Mouse (Mus musculus): Measurements from ENCODE around the gene Gm49027. TPM values are rescaled to one million over a fixed set of nuclear protein-coding genes. Genes with fewer than 3 reads are reported as not detected.
"Not testable (repeated sequence)": the region's sequence is repeated elsewhere in the genome, so short reads cannot be mapped to it uniquely, and the experiment has no call there.

Gm49027 gene
- total RNA-seq, 2 experiments from 2014 or later: 7.0 to 7.7 TPM

GRCm38 (mm10) chr5:123524393-123524750, 916 bp downstream of the Gm49027 start:
- peak; percentile 27 for TF ChIP-seq CTCF (IDR thresholded peaks at IDR 0.05)
- H3K27ac ChIP-seq: no peak overlapping the region; the same call in 1 of the 2 replicates
- DNase-seq (ENCODE audit: extremely low spot score in 1 of 2, low spot score in 2 of 2): no peak
- peak overlapping the region; percentile 89 for H3K4me3 ChIP-seq
- intact Hi-C loops (cut with DNase I): no loop called here

- no peak for TF ChIP-seq CTCF (IDR thresholded peaks at IDR 0.05)
- peak within 1 kb of the TSS; percentile 71 for H3K27ac ChIP-seq
- H3K4me3 ChIP-seq: peak within 1 kb of the TSS; percentile 89
- intact Hi-C loops (cut with DNase I): no loop called here
- peak; percentile 97 to 98 for DNase-seq (ENCODE audit: extremely low spot score in 1 of 2, low spot score in 2 of 2)
These were observed 1.4 kb downstream of the Gm49027 start, which contains the start of gene Diablo for GRCm38 (mm10) chr5:123523692-123524392. Gene Diablo (minus strand): TSS chr5:123524176.

- Histone ChIP-seq H3K4me3 (no peak overlapping the region), H3K27ac (no peak overlapping the region)
- TF ChIP-seq CTCF (IDR thresholded peaks at IDR 0.05): no peak
- intact Hi-C loops (cut with DNase I): no loop called here
- DNase-seq (ENCODE audit: extremely low spot score in 1 of 2, low spot score in 2 of 2): no peak
These were observed 3.1 kb downstream of the Gm49027 start for GRCm38 (mm10) chr5:123522166-123522565.

GRCm38 (mm10) chr5:123521621-123522020, 3.7 kb downstream of the Gm49027 start:
- intact Hi-C loops (cut with DNase I): no loop called here
- DNase-seq (ENCODE audit: extremely low spot score in 1 of 2, low spot score in 2 of 2): no peak
- TF ChIP-seq CTCF (IDR thresholded peaks at IDR 0.05): no peak
- Histone ChIP-seq H3K4me3 (no peak overlapping the region), H3K27ac (no peak overlapping the region)

- Histone ChIP-seq H3K4me3 (no peak overlapping the region), H3K27ac (no peak overlapping the region)
- intact Hi-C loops (cut with DNase I): no loop called here
- no peak for DNase-seq (ENCODE audit: extremely low spot score in 1 of 2, low spot score in 2 of 2)
- no peak for TF ChIP-seq CTCF (IDR thresholded peaks at IDR 0.05)
These were observed 4.6 kb downstream of the Gm49027 start for GRCm38 (mm10) chr5:123520666-123521065.

GRCm38 (mm10) chr5:123514871-123515270, 10.4 kb downstream of the Gm49027 start:
- intact Hi-C loops (cut with DNase I): no loop called here
- TF ChIP-seq CTCF (IDR thresholded peaks at IDR 0.05): no peak
- DNase-seq (ENCODE audit: extremely low spot score in 1 of 2, low spot score in 2 of 2): no peak

GRCm38 (mm10) chr5:123512102-123512501, 13.2 kb downstream of the Gm49027 start:
- no peak for DNase-seq (ENCODE audit: extremely low spot score in 1 of 2, low spot score in 2 of 2)
- TF ChIP-seq CTCF (IDR thresholded peaks at IDR 0.05): no peak
- Histone ChIP-seq H3K4me3 (no peak overlapping the region), H3K27ac (no peak overlapping the region)
- intact Hi-C loops (cut with DNase I): no loop called here

More at GRCm38 (mm10) chr5:123514871-123515270, 10.4 kb downstream of the Gm49027 start:
- H3K27ac ChIP-seq: no peak overlapping the region
- H3K4me3 ChIP-seq: no peak overlapping the region

- H3K4me3 ChIP-seq; intact Hi-C loops (cut with DNase I); H3K27ac ChIP-seq; DNase-seq (ENCODE audit: extremely low spot score in 1 of 2, low spot score in 2 of 2): not testable (repeated sequence)
These were observed 13.9 kb downstream of the Gm49027 start for GRCm38 (mm10) chr5:123511426-123511825.

- no peak for TF ChIP-seq CTCF (IDR thresholded peaks at IDR 0.05)
- no peak within 1 kb of the TSS for H3K27ac ChIP-seq
- DNase-seq (ENCODE audit: extremely low spot score in 1 of 2, low spot score in 2 of 2): no peak
- H3K4me3 ChIP-seq: no peak within 1 kb of the TSS
- intact Hi-C loops (cut with DNase I): no loop called here
These were observed 15.1 kb downstream of the Gm49027 start, which contains the start of gene B3gnt4 for GRCm38 (mm10) chr5:123510160-123510559. Gene B3gnt4 (plus strand): TSS chr5:123510460.

- Histone ChIP-seq H3K4me3 (peak overlapping the region; percentile 57), H3K27ac (no peak overlapping the region)
- DNase-seq (ENCODE audit: extremely low spot score in 1 of 2, low spot score in 2 of 2): no peak
- TF ChIP-seq CTCF (IDR thresholded peaks at IDR 0.05): no peak
- intact Hi-C loops (cut with DNase I): no loop called here
These were observed 16.4 kb downstream of the Gm49027 start for GRCm38 (mm10) chr5:123508921-123509320.

- H3K27ac ChIP-seq: no peak overlapping the region
- peak; percentile 21 for TF ChIP-seq CTCF (IDR thresholded peaks at IDR 0.05)
- peak; percentile 74 to 81 for DNase-seq (ENCODE audit: extremely low spot score in 1 of 2, low spot score in 2 of 2)
- intact Hi-C loops (cut with DNase I): no loop called here
- peak overlapping the region; percentile 57 for H3K4me3 ChIP-seq
These were observed 17.2 kb downstream of the Gm49027 start for GRCm38 (mm10) chr5:123507936-123508723.

GRCm38 (mm10) chr5:123501973-123502372, 23.3 kb downstream of the Gm49027 start:
- intact Hi-C loops (cut with DNase I): no loop called here
- H3K4me3 ChIP-seq: no peak overlapping the region

More at GRCm38 (mm10) chr5:123501973-123502372, 23.3 kb downstream of the Gm49027 start:
- DNase-seq (ENCODE audit: extremely low spot score in 1 of 2, low spot score in 2 of 2): no peak
- no peak overlapping the region for H3K27ac ChIP-seq
- no peak for TF ChIP-seq CTCF (IDR thresholded peaks at IDR 0.05)

All from left cerebral cortex, adult 2 months (tissue).